Mouse (Mus musculus) heart, embryonic 16.5 days (tissue): ENCODE measurements at regions not wholly inside any gene's neighbourhood (a gene's known extent, or its start where the extent isn't known, plus 50 kb on each side); places are given as distances from the start of the nearest gene placed in this dataset.
"Not testable (repeated sequence)": the region's sequence is repeated elsewhere in the genome, so short reads cannot be mapped to it uniquely, and the experiment has no call there.

Experiments used
- ATAC-seq: fragments of 200-750 bp; cut with Nextera tagmentation; replicated peaks from 2 replicates; pipeline ENCODE4 v1.8.0; 2017; ENCODE audit warnings: moderate number of reproducible peaks; ENCODE audit not compliant: insufficient read depth, low FRiP score; ENCODE audit errors: extremely low read depth
- H3K27ac ChIP-seq: fragments of 300-500 bp; sonication (generic); 2 replicates; pipeline ENCODE4 v1.5.1; 2014; ENCODE audit warnings: mild to moderate bottlenecking, low read length, control low read depth, moderate library complexity
- H3K27me3 ChIP-seq: fragments of 300-500 bp; sonication (generic); 2 replicates; pipeline ENCODE4 v1.6.1; 2014; ENCODE audit warnings: low read length, mixed read lengths; ENCODE audit not compliant: control insufficient read depth, insufficient read depth
- H3K36me3 ChIP-seq: fragments of 300-500 bp; sonication (generic); 2 replicates; pipeline ENCODE4 v1.6.1; 2014; ENCODE audit not compliant: control insufficient read depth, insufficient read depth
- H3K4me1 ChIP-seq: fragments of 300-500 bp; sonication (generic); 2 replicates; pipeline ENCODE4 v1.6.1; 2014; ENCODE audit warnings: low read length, mixed read lengths; ENCODE audit not compliant: control insufficient read depth, insufficient read depth
- H3K4me2 ChIP-seq: fragments of 300-500 bp; sonication (generic); 2 replicates; pipeline ENCODE4 v1.6.1; 2014; ENCODE audit warnings: low read depth, mild to moderate bottlenecking, control low read depth, low read length
- H3K4me3 ChIP-seq: fragments of 300-500 bp; sonication (generic); 2 replicates; pipeline ENCODE4 v1.5.1; 2014; ENCODE audit warnings: mild to moderate bottlenecking, control low read depth, low read length
- H3K9ac ChIP-seq: fragments of 300-500 bp; sonication (generic); 2 replicates; pipeline ENCODE4 v1.6.1; 2014; ENCODE audit warnings: low read length, control low read depth
- H3K9me3 ChIP-seq: fragments of 300-500 bp; sonication (generic); replicated peaks from 2 replicates; pipeline ENCODE4 v1.6.1; 2016; ENCODE audit warnings: low read length; ENCODE audit not compliant: control insufficient read depth
- WGBS: fragments of 180-500 bp; shearing (Covaris S2); extraction: QIAGEN DNeasy Blood & Tissue Kit; methylation state at CpG from one replicate; pipeline ENCODE4 v1.1.7; 2014; 5-methylcytosine and 5-hydroxymethylcytosine counted together

- Histone ChIP-seq H3K4me2 (peak overlapping the region; percentile 38; the same call in 1 of the 2 replicates), H3K27ac (no peak overlapping the region), H3K4me3 (0 out of 2 replicates have a peak overlapping the region, but pooled peaks have one; percentile 8), H3K27me3 (no peaks in the 10 kb centered on the region), H3K9me3 (no peaks in the 10 kb centered on the region), H3K9ac (no peak overlapping the region), H3K36me3 (no peaks in the 10 kb centered on the region), H3K4me1 (no peaks in the 10 kb centered on the region)
- ATAC-seq, result no peak
- WGBS, result 37% methylated on average over 8 of the region's 8 CpGs
These were observed 123.6 kb downstream of the Tnfrsf21 start for GRCm38 (mm10) chr17:43139916-43140315.

- no peak overlapping the region for H3K4me3 ChIP-seq
- no peak for ATAC-seq
- H3K9me3 ChIP-seq, result no peaks in the 10 kb centered on the region
- no peaks in the 10 kb centered on the region for H3K36me3 ChIP-seq
- H3K27me3 ChIP-seq, result no peaks in the 10 kb centered on the region
- H3K27ac ChIP-seq, result no peak overlapping the region
- no peaks in the 10 kb centered on the region for H3K4me1 ChIP-seq
- no peak overlapping the region for H3K4me2 ChIP-seq
- WGBS, result 69% methylated on average over 7 of the region's 7 CpGs
- H3K9ac ChIP-seq, result no peak overlapping the region
These were observed 125.4 kb downstream of the Tnfrsf21 start for GRCm38 (mm10) chr17:43141740-43142139.

- Histone ChIP-seq H3K4me3 (no peak overlapping the region), H3K9me3 (no peaks in the 10 kb centered on the region), H3K36me3 (no peaks in the 10 kb centered on the region), H3K4me1 (peaks cover 12% of the 10 kb centered on the region), H3K27ac (no peak overlapping the region), H3K27me3 (no peaks in the 10 kb centered on the region), H3K9ac (no peak overlapping the region), H3K4me2 (no peak overlapping the region)
- WGBS, result 65% methylated on average over 1 of the region's 1 CpGs
- no peak for ATAC-seq
These were observed 124.4 kb upstream of the Adgrf1 start for GRCm38 (mm10) chr17:43145749-43146148.

- H3K9me3 ChIP-seq, result no peaks in the 10 kb centered on the region
- WGBS, result 7% methylated on average over 3 of the region's 3 CpGs
- H3K27me3 ChIP-seq, result no peaks in the 10 kb centered on the region
- no peak overlapping the region for H3K9ac ChIP-seq
- peak overlapping the region; percentile 12; the same call in 1 of the 2 replicates for H3K4me2 ChIP-seq
- peak; percentile 32; the same call in 1 of the 2 replicates for ATAC-seq
- H3K4me3 ChIP-seq, result no peak overlapping the region
- no peaks in the 10 kb centered on the region for H3K36me3 ChIP-seq
- no peak overlapping the region for H3K27ac ChIP-seq
- peaks cover 12% of the 10 kb centered on the region for H3K4me1 ChIP-seq
These were observed 122.2 kb upstream of the Adgrf1 start for GRCm38 (mm10) chr17:43147935-43148334.

GRCm38 (mm10) chr17:43152620-43153019 lies 117.5 kb upstream of the Adgrf1 start:
- Histone ChIP-seq H3K36me3 (no peaks in the 10 kb centered on the region), H3K4me2 (no peak overlapping the region), H3K4me3 (no peak overlapping the region), H3K9ac (no peak overlapping the region), H3K9me3 (no peaks in the 10 kb centered on the region), H3K27me3 (no peaks in the 10 kb centered on the region), H3K27ac (no peak overlapping the region), H3K4me1 (peaks cover 9% of the 10 kb centered on the region)
- 81% methylated on average over 3 of the region's 3 CpGs for WGBS
- no peak for ATAC-seq

- not testable (repeated sequence) for H3K27me3 ChIP-seq, H3K27ac ChIP-seq, H3K4me1 ChIP-seq, H3K9me3 ChIP-seq, H3K4me3 ChIP-seq, H3K9ac ChIP-seq, ATAC-seq, H3K36me3 ChIP-seq, H3K4me2 ChIP-seq
- WGBS, result 90% methylated on average over 8 of the region's 8 CpGs
These were observed 114.9 kb upstream of the Adgrf1 start for GRCm38 (mm10) chr17:43155271-43155670.

GRCm38 (mm10) chr17:43156116-43156515 lies 114.0 kb upstream of the Adgrf1 start:
- H3K9ac ChIP-seq, result no peak overlapping the region
- no peaks in the 10 kb centered on the region for H3K36me3 ChIP-seq
- H3K27ac ChIP-seq, result no peak overlapping the region
- H3K4me2 ChIP-seq, result no peak overlapping the region
- H3K4me3 ChIP-seq, result no peak overlapping the region
- H3K27me3 ChIP-seq, result no peaks in the 10 kb centered on the region
- 53% methylated on average over 5 of the region's 5 CpGs for WGBS
- no peaks in the 10 kb centered on the region for H3K9me3 ChIP-seq
- peaks cover 6% of the 10 kb centered on the region; the same call in 1 of the 2 replicates for H3K4me1 ChIP-seq
- no peak for ATAC-seq

GRCm38 (mm10) chr17:43157781-43158501 lies 112.2 kb upstream of the Adgrf1 start:
- H3K9me3 ChIP-seq, result no peaks in the 10 kb centered on the region
- 39% methylated on average over 15 of the region's 15 CpGs for WGBS
- peak overlapping the region; percentile 16; the same call in 1 of the 2 replicates for H3K4me2 ChIP-seq
- no peaks in the 10 kb centered on the region for H3K27me3 ChIP-seq
- peaks cover 6% of the 10 kb centered on the region; the same call in 1 of the 2 replicates for H3K4me1 ChIP-seq
- H3K4me3 ChIP-seq, result no peak overlapping the region
- ATAC-seq, result no peak
- H3K36me3 ChIP-seq, result no peaks in the 10 kb centered on the region
- H3K9ac ChIP-seq, result no peak overlapping the region
- no peak overlapping the region for H3K27ac ChIP-seq

GRCm38 (mm10) chr17:43158741-43159140 lies 111.4 kb upstream of the Adgrf1 start:
- peaks cover 6% of the 10 kb centered on the region; the same call in 1 of the 2 replicates for H3K4me1 ChIP-seq
- peak overlapping the region; percentile 29; the same call in 1 of the 2 replicates for H3K4me2 ChIP-seq
- H3K4me3 ChIP-seq, result no peak overlapping the region
- H3K27me3 ChIP-seq, result no peaks in the 10 kb centered on the region
- no peaks in the 10 kb centered on the region for H3K9me3 ChIP-seq
- no peak overlapping the region for H3K27ac ChIP-seq
- WGBS, result 32% methylated on average over 10 of the region's 10 CpGs
- ATAC-seq, result no peak
- no peak overlapping the region for H3K9ac ChIP-seq
- no peaks in the 10 kb centered on the region for H3K36me3 ChIP-seq
